Mouse (Mus musculus): ENCODE measurements around the gene Fgf4.

- TF ChIP-seq CTCF (IDR thresholded peaks at IDR 0.05; ENCODE audit: extremely low read depth, insufficient read depth, insufficient read length, insufficient replicate concordance) (no peak), POLR2A (IDR thresholded peaks at IDR 0.05; ENCODE audit: low read depth, low read length) (no peak)
Measured at GRCm38 (mm10) chr7:144912897-144913296, 65.7 kb downstream of the Fgf4 start.

All from spleen, adult 2 months (tissue).